Mouse (Mus musculus) midbrain, embryonic 15.5 days (tissue): ENCODE data around the gene Arl4c. TPM values are rescaled to one million over a fixed set of nuclear protein-coding genes. Genes with fewer than 3 reads are reported as not detected.

Experiments
- ATAC-seq: fragments of 200-750 bp; cut with Nextera tagmentation; replicated peaks from 2 replicates; pipeline ENCODE4 v1.8.0; 2017; ENCODE audit warnings: moderate TSS enrichment
- H3K27ac ChIP-seq: fragments of 300-500 bp; sonication (generic); 2 replicates; pipeline ENCODE4 v1.5.1; 2015; ENCODE audit warnings: mild to moderate bottlenecking, inconsistent platforms
- H3K27me3 ChIP-seq: fragments of 300-500 bp; sonication (generic); replicated peaks from 2 replicates; pipeline ENCODE4 v1.6.1; 2015; ENCODE audit warnings: inconsistent platforms
- H3K36me3 ChIP-seq: fragments of 300-500 bp; sonication (generic); replicated peaks from 2 replicates; pipeline ENCODE4 v1.6.1; 2015; ENCODE audit warnings: inconsistent platforms
- H3K4me1 ChIP-seq: fragments of 300-500 bp; sonication (generic); 2 replicates; pipeline ENCODE4 v1.6.1; 2015; ENCODE audit warnings: inconsistent platforms
- H3K4me2 ChIP-seq: fragments of 300-500 bp; sonication (generic); 2 replicates; pipeline ENCODE4 v1.6.1; 2015; ENCODE audit warnings: inconsistent platforms, mild to moderate bottlenecking, moderate library complexity
- H3K4me3 ChIP-seq: fragments of 300-500 bp; sonication (generic); 2 replicates; pipeline ENCODE4 v1.5.1; 2015; ENCODE audit warnings: mild to moderate bottlenecking, inconsistent platforms
- H3K9ac ChIP-seq: fragments of 300-500 bp; sonication (generic); 2 replicates; pipeline ENCODE4 v1.6.1; 2015; ENCODE audit warnings: mild to moderate bottlenecking, inconsistent platforms
- H3K9me3 ChIP-seq: fragments of 300-500 bp; sonication (generic); 2 replicates; pipeline ENCODE4 v1.6.1; 2016; ENCODE audit warnings: inconsistent platforms
- WGBS: fragments of 180-500 bp; shearing (Covaris S2); methylation state at CpG from one replicate; pipeline ENCODE4 v1.1.7; 2015; ENCODE audit warnings: mixed read lengths; 5-methylcytosine and 5-hydroxymethylcytosine counted together
- polyA plus RNA-seq: library from polyadenylated mRNA; unstranded; fragments of >200 nt; fragmentation: Nextera tagmentation; extraction: Ambion mirVana; gene quantifications from 2 replicates; pipeline ENCODE4 v1.2.1, GENCODE M21; 2015

Gene Arl4c
- 55.3 and 55.6 TPM in 2 replicates for polyA plus RNA-seq

DNA sequence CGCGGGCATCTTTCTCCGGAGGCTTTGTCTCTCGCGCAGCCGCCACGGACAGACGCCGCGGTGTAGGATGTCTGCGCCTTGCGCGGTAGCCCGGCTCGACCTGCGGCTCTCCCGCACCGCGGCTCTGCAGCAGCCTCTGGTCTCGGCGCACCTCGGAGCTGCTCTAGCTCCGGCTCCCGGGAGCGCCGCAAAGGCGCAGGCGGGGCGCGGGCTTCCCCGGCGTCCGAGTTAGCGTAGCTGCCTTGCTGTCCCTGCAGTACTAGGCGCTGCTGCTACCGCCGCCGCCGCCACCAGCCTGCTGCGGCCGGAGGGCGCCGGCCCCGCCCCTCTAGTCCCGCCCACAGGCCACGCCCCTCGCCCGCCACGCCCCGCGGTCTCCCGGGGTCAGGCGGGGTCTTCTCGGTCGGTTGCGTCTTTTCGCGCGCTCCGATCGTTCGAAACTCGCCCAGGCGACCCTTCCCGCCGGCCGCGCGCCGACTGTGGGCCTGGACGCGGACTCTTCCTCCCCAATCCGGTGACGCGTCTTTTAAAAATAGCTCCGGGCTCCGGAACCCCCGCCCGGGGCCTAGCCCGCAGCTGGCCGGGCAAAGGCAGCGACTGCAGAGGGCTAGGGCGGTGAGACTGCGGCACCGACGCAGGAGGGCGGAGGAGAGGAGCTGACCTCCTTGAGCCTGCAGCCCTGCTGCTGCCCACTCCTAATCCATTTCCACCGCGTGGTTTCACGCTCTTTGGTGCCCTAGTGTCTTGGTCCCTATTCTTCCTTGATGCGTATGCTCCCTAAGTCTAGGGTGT, at the start of gene Arl4c:
Gene Arl4c, minus strand, starts transcription at position 352 of the 792 bp plus-strand sequence.
- Histone ChIP-seq H3K9me3 (no peaks in the 10 kb centered on the region), H3K27me3 (no peaks in the 10 kb centered on the region), H3K4me2 (peak within 1 kb of the TSS; percentile 81), H3K9ac (peak within 1 kb of the TSS; percentile 92), H3K27ac (peak within 1 kb of the TSS; percentile 98), H3K4me3 (peak within 1 kb of the TSS; percentile 66), H3K36me3 (0 out of 2 replicates have a peak, but pooled peaks cover 7% of the 10 kb centered on the region), H3K4me1 (peaks cover 33% of the 10 kb centered on the region)
- ATAC-seq: peak; percentile 84
- WGBS: under 1% methylated on average over 77 of the region's 91 CpGs

DNA sequence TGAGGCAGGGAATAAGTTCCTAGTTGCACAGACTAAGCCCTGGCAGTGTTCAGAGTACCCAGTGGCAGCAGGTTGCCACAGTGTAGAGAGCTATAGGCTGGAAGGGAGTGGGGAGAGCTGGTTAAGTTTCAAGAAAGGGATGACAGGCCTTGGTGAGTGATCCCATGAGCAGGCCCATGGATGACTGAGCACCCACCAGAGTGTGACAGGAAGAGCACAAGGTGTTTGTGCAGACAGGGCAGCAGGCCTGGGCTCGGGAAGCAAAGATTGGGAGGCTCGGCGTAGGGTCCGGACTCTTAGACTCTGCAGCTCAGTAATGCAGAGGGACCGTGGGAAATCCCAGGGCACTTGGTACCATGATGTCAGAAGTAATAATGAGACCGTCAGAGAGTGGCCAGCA, 49.3 kb upstream of the Arl4c start:
- WGBS: 60% methylated on average over 6 of the region's 6 CpGs

DNA sequence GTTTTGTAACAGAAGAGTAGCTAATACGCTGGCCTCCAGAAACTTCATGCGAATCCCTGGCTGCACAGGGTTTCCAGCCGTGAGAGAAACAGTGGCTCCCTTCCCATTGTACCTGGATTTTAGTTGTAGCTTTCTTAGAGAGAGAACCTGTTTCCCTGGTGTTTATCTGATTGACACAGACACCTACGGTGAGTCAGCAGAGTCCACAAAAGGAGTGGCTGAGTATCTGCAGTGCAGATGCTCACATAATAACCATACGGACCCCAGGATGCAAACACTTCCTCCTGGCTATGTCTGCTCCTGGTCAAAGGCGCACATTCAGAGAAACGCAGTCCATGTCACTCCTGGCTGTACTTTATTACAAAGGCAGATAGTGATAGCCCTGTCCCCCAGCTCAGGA, 48.6 kb upstream of the Arl4c start:
- H3K27ac ChIP-seq: no peak overlapping the region
- no peak for ATAC-seq
- 83% methylated on average over 7 of the region's 7 CpGs for WGBS
- H3K4me3 ChIP-seq: no peak overlapping the region
- peaks cover 2% of the 10 kb centered on the region; the same call in 1 of the 2 replicates for H3K4me1 ChIP-seq
- no peak overlapping the region for H3K4me2 ChIP-seq
- no peaks in the 10 kb centered on the region for H3K27me3 ChIP-seq
- H3K9me3 ChIP-seq: no peaks in the 10 kb centered on the region
- no peak overlapping the region for H3K9ac ChIP-seq
- no peaks in the 10 kb centered on the region for H3K36me3 ChIP-seq

More for the DNA sequence above, 49.3 kb upstream of the Arl4c start:
- Histone ChIP-seq H3K27me3 (no peaks in the 10 kb centered on the region), H3K4me1 (peaks cover 2% of the 10 kb centered on the region; the same call in 1 of the 2 replicates), H3K9me3 (no peaks in the 10 kb centered on the region), H3K27ac (no peak overlapping the region), H3K4me3 (no peak overlapping the region), H3K36me3 (no peaks in the 10 kb centered on the region), H3K9ac (no peak overlapping the region), H3K4me2 (no peak overlapping the region)
- ATAC-seq: no peak

DNA sequence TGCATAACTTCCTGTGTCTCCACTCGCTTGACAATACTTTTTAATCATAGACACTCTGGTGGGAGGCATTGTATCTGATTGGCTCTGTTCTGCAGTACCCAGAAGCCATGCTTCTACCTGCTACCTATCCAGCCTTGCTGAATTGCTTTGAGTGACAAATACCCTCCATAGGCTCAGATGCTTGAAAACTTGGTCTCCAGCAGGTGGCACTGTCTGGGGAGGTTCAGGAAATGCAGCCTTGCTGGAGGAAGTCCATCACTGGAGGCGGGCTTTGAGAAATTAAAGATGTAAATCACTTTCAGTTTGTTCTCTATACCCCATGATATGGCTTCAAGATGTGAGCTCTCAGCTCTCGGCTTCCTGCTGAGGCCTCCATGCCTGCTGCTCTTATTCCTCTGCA, 48.1 kb upstream of the Arl4c start:
- H3K27me3 ChIP-seq: no peaks in the 10 kb centered on the region
- no peak overlapping the region for H3K9ac ChIP-seq
- peaks cover 2% of the 10 kb centered on the region; the same call in 1 of the 2 replicates for H3K4me1 ChIP-seq
- WGBS: 89% methylated on average over 3 of the region's 3 CpGs
- no peaks in the 10 kb centered on the region for H3K9me3 ChIP-seq
- H3K27ac ChIP-seq: no peak overlapping the region
- no peak for ATAC-seq
- no peak overlapping the region for H3K4me3 ChIP-seq
- H3K36me3 ChIP-seq: no peaks in the 10 kb centered on the region
- no peak overlapping the region for H3K4me2 ChIP-seq

DNA sequence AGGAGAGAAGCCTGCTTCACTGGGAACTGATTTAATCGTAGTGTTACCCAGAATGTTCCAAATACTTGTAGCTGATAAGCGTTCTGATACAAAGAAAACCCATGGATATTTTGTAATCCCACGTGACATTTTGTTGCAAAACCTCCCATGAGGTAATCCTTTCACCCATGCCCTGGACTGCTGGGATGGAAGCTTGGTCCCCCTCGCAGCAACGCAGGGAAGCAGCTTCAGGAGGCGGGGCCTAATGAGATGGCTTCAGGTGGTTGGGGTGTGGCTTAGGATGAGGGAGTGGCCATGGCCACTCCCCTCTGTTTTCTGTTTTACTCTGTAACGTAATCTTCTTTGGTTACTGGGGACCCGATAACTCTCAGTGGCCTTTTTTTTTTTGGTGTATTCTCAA, 47.1 kb upstream of the Arl4c start:
- no peak for ATAC-seq
- no peak overlapping the region for H3K27ac ChIP-seq
- H3K9ac ChIP-seq: no peak overlapping the region
- H3K4me2 ChIP-seq: no peak overlapping the region
- H3K4me3 ChIP-seq: no peak overlapping the region
- H3K9me3 ChIP-seq: no peaks in the 10 kb centered on the region
- H3K4me1 ChIP-seq: peaks cover 2% of the 10 kb centered on the region; the same call in 1 of the 2 replicates
- H3K36me3 ChIP-seq: no peaks in the 10 kb centered on the region
- WGBS: 76% methylated on average over 8 of the region's 8 CpGs
- no peaks in the 10 kb centered on the region for H3K27me3 ChIP-seq

DNA sequence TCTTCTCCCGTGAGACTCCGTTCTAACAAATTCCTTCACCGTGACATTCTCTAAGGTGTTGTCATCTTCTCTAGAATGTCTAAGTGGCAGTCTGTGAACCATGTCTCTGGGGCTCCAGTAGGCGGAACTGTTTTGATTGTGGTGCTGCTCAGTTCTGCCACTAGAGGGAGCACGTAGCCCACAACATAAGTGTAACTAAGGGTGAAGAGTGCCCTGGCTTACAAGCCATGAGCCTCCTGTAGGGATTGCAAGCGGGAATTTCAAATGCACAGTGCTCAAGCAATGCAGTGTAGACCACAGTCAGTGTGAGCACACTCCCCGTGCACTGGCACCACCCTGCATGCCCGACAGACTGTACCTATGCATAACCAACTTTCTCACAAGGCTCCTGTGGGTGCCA, 43.2 kb upstream of the Arl4c start:
- no peak overlapping the region for H3K4me2 ChIP-seq
- H3K36me3 ChIP-seq: no peaks in the 10 kb centered on the region
- H3K9me3 ChIP-seq: no peaks in the 10 kb centered on the region
- H3K4me3 ChIP-seq: no peak overlapping the region
- WGBS: 5% methylated on average over 8 of the region's 8 CpGs
- no peak overlapping the region for H3K27ac ChIP-seq
- no peaks in the 10 kb centered on the region for H3K4me1 ChIP-seq
- H3K27me3 ChIP-seq: no peaks in the 10 kb centered on the region
- H3K9ac ChIP-seq: no peak overlapping the region
- ATAC-seq: peak; percentile 88

DNA sequence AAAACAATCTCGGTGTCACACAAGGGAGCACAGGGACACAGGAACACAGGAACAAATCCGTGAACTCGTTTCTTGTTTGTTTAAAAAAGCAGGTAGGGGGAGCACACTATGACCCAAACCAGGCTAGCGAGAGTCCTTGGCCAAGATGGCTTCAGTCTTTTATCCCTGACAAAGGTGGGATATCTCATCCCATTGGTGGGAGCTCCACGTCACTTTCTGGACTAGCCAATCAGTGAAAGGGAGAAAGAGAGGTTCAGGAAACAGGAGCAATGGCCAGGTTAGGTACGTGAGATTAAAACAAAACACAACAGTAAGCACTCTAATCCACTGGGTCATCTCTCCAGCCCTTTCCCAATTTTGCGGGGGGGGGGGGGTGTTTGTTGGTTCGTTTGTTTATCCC, 42.2 kb upstream of the Arl4c start:
- no peak for ATAC-seq
- H3K4me2 ChIP-seq: no peak overlapping the region
- no peak overlapping the region for H3K4me3 ChIP-seq
- no peak overlapping the region for H3K27ac ChIP-seq
- H3K27me3 ChIP-seq: no peaks in the 10 kb centered on the region
- WGBS: 74% methylated on average over 8 of the region's 8 CpGs
- no peaks in the 10 kb centered on the region for H3K36me3 ChIP-seq
- H3K9ac ChIP-seq: no peak overlapping the region
- H3K4me1 ChIP-seq: no peaks in the 10 kb centered on the region
- H3K9me3 ChIP-seq: no peaks in the 10 kb centered on the region

DNA sequence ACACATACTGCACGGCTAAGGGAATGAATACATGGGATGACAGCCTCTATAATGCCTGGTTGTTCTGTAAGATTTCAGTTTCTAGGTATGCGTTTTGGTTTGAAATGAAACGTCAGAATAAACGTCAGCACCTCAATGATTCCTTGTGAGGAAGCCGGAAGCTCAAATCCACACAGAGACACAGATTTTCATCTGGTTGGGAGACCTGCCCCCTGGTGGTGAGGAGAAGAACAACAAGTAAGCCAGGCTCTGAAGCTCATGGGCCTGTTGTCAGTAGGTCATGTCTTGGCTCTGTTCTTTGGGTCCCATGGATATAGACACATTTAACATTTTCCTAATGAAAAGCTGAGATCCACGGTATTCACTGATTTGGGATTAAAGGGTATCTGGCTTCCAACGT, 40.4 kb upstream of the Arl4c start:
- no peak overlapping the region for H3K4me2 ChIP-seq
- no peaks in the 10 kb centered on the region for H3K27me3 ChIP-seq
- H3K9ac ChIP-seq: no peak overlapping the region
- no peak for ATAC-seq
- no peaks in the 10 kb centered on the region for H3K9me3 ChIP-seq
- no peaks in the 10 kb centered on the region for H3K36me3 ChIP-seq
- H3K4me3 ChIP-seq: no peak overlapping the region
- H3K4me1 ChIP-seq: no peaks in the 10 kb centered on the region
- no peak overlapping the region for H3K27ac ChIP-seq
- 46% methylated on average over 7 of the region's 7 CpGs for WGBS

DNA sequence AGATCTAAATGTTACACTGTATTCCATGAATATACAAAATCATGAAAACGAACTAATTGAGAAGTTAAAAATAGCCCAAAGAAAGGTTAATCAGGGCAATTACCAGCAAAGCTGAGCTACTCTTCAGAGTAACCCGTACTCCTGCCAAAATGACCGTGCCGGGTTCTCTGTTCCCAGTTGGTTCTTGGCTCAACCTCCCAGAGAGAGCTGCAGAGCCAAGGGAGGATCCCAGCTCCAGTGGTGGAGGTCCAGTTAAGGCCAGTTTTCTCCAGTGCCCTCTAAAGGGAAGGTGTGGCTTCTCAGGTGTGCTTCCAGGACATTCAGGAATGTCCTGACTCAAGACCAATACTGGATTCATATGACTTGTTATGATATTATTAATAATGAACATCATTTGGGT, 37.5 kb upstream of the Arl4c start:
- Histone ChIP-seq H3K27me3 (no peaks in the 10 kb centered on the region), H3K4me2 (no peak overlapping the region), H3K36me3 (no peaks in the 10 kb centered on the region), H3K27ac (no peak overlapping the region), H3K9me3 (no peaks in the 10 kb centered on the region), H3K4me3 (no peak overlapping the region), H3K4me1 (no peaks in the 10 kb centered on the region), H3K9ac (no peak overlapping the region)
- ATAC-seq: no peak
- 84% methylated on average over 4 of the region's 4 CpGs for WGBS

DNA sequence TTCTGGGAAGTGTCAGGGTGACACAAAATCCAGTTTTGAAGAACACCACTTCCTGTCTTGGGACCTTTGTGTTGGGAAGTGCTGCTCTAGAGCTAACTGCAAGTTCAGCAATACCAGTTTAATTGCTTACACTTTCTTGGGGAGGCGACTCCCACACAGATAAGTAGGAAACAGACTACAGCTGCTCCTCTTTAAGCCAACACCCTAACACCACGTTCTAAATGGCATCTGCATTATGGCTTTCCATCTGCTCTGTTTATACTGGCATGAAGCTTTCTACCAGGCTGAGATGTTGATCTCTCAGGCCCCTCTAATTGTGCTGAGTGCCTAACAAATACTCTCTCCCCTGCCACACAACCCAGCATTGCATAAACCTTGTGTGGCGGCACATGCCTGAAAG, 36.9 kb upstream of the Arl4c start:
- Histone ChIP-seq H3K9me3 (no peaks in the 10 kb centered on the region), H3K36me3 (no peaks in the 10 kb centered on the region), H3K4me1 (no peaks in the 10 kb centered on the region), H3K27ac (no peak overlapping the region), H3K27me3 (no peaks in the 10 kb centered on the region), H3K4me2 (no peak overlapping the region), H3K4me3 (no peak overlapping the region), H3K9ac (no peak overlapping the region)
- no peak for ATAC-seq
- WGBS: 74% methylated on average over 3 of the region's 3 CpGs

DNA sequence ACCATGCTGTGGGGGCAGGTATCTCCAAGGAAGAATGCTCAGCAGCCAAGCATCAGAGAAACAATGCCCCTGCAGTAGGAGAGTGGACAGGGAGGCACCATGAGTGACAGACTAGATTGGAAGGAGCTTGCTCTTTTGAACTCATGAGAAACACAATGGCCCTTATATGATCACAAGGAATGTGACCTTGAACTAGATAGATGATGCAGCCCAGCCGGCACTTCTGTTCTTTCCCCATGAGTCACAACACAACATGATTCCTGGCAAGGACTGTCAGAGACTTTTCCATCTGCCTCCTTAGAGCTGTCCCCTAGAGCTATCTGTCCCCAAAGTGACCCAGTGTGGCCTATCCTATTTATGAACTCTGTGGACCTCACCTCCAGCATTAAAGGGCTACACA, 27.5 kb upstream of the Arl4c start:
- no peak overlapping the region for H3K4me2 ChIP-seq
- 82% methylated on average over 1 of the region's 1 CpGs for WGBS
- H3K4me3 ChIP-seq: no peak overlapping the region

DNA sequence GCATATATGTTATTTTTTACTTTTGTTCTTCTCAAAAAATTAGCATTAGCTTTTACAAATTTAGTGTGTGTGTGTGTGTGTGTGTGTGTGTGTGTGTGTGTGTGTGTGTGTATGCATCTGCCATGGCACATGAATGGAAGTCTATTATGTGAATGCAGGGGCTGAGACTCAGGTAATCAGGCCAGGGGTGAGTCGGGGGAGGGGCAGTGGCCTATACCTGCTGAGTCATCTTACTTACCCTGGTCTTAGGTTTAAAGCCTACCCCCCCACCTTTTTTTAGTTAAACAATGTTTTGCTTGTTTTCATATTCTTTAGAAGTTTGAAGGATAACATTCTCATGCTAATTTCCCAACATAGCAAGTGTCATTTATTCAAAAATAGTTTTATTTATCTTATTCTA, 25.3 kb upstream of the Arl4c start:
- Histone ChIP-seq H3K27me3 (no peaks in the 10 kb centered on the region), H3K4me2 (no peak overlapping the region), H3K36me3 (no peaks in the 10 kb centered on the region)

More for the DNA sequence above, 27.5 kb upstream of the Arl4c start:
- Histone ChIP-seq H3K36me3 (no peaks in the 10 kb centered on the region), H3K4me1 (no peaks in the 10 kb centered on the region), H3K27ac (no peak overlapping the region), H3K27me3 (no peaks in the 10 kb centered on the region), H3K9ac (no peak overlapping the region), H3K9me3 (no peaks in the 10 kb centered on the region)
- ATAC-seq: no peak

DNA sequence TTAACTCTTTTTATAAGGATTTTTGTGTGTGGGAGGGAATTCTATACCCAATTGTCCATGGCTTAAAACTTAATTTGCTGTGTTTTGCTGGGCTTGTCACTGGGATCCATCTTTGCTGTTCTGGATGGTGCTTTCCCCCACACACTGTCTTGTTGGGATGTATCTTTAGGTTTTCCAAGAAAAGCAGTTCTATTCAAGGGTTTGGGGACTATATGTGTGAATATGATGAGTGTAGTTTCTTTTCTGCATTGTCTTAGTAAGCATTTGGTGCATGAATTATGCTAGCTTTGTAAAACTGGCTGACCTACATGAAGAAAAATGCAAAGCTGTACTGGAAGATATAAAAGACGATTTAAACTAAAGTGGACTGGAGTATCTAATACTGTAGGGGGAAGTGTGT, 23.7 kb upstream of the Arl4c start:
- H3K4me1 ChIP-seq: no peaks in the 10 kb centered on the region
- no peaks in the 10 kb centered on the region for H3K9me3 ChIP-seq
- no peak overlapping the region for H3K27ac ChIP-seq
- no peak overlapping the region for H3K4me2 ChIP-seq
- H3K36me3 ChIP-seq: no peaks in the 10 kb centered on the region
- ATAC-seq: no peak
- no peaks in the 10 kb centered on the region for H3K27me3 ChIP-seq
- H3K9ac ChIP-seq: no peak overlapping the region
- 77% methylated on average over 1 of the region's 1 CpGs for WGBS
- no peak overlapping the region for H3K4me3 ChIP-seq

More for the DNA sequence above, 25.3 kb upstream of the Arl4c start:
- no peak for ATAC-seq
- no peak overlapping the region for H3K27ac ChIP-seq
- WGBS: 89% methylated on average over 1 of the region's 1 CpGs
- no peak overlapping the region for H3K9ac ChIP-seq
- H3K9me3 ChIP-seq: no peaks in the 10 kb centered on the region
- no peaks in the 10 kb centered on the region for H3K4me1 ChIP-seq
- no peak overlapping the region for H3K4me3 ChIP-seq
